Mouse (Mus musculus): ENCODE results near the gene Pakap. TPM values are rescaled to one million over a fixed set of nuclear protein-coding genes. Genes with fewer than 3 reads are reported as not detected.

The Pakap gene
- 7.1 TPM for polyA plus RNA-seq (2012; fragmentation: generic; extraction: Trizol)
- long read RNA-seq, experiment 1, partial matches to known transcripts: 0 of 13 reads
- long read RNA-seq, experiment 1, other reads (novel, unspliced or antisense): 13 of 13 reads
- long read RNA-seq, experiment 2, partial matches to known transcripts: 202 of 270 reads
- long read RNA-seq, experiment 2, other reads (novel, unspliced or antisense): 68 of 270 reads

DNA sequence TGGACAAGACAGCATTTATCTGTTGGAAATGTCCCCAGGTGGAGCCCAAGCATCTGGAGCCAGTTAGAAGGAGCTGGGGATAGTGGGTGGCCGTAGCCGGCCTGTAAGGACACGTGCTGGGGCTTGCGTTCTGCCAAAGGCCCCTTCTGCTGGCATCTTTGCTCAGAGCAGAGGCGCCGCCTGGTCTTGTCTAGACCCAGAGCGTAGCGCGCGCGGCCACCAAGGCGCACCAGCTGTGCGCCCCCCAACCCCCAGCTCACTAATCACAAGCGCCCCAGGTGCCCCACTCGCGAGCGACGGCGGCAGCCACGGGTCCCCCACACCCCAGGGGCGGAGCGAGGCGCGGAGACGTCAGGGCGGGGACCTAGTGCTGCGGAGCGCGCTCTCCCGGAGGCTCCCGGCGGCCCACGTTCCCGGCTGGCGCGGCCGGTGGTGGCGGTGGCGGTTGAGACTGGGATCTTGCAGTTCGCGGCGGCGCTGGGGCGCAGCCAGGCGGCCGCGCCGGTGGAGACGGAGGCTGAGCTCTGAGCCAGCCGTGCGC is at the start of gene Pakap:
TSS of gene Pakap (plus strand) at position 514 of the 541 bp plus-strand sequence.
- Histone ChIP-seq H3K27me3 (ENCODE audit: control insufficient read depth, insufficient read depth, insufficient read length) (no peaks in the 10 kb centered on the region), H3K4me3 (ENCODE audit: insufficient read depth, poor library complexity, severe bottlenecking) (peak within 1 kb of the TSS; percentile 60), H3ac (ENCODE audit: control insufficient read depth, insufficient read length, low read depth) (peak within 1 kb of the TSS; percentile 80), H3K36me3 (ENCODE audit: control insufficient read depth, insufficient read depth) (no peaks in the 10 kb centered on the region), H3K79me2 (ENCODE audit: control insufficient read depth, insufficient read depth) (peaks cover 45% of the 10 kb centered on the region), H3K79me3 (ENCODE audit: low read depth) (peaks cover 28% of the 10 kb centered on the region)
- TF ChIP-seq MAX (IDR thresholded peaks at IDR 0.05) (peak; percentile 26), CEBPB (IDR thresholded peaks at IDR 0.05; ENCODE audit: low read depth) (no peak), CTCF (IDR thresholded peaks at IDR 0.05; ENCODE audit: control insufficient read depth, insufficient read depth, insufficient read length) (peak; percentile 23), USF1 (IDR thresholded peaks at IDR 0.05; ENCODE audit: low read depth) (peak; percentile 55)

DNA sequence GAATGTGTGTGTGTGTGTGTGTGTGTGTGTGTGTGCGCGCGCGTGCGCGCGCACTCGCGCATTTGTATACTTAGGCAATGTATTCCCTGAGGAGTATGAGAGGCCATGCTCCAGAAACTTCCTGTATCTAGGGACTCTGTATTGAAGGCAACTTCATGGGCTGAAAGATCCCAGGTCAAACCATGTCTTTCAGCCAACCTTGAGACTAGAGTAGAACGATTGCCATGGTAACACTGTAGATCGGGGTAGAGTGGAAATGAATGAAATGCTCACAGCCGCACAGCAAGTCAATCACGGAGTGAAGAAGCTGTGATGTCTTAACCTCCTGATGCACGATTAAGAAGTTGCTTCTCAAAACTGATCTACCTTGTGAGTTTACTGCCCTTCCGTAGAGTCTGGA is 44.5 kb upstream of the Pakap start:
- H3K4me3 ChIP-seq (ENCODE audit: insufficient read depth, poor library complexity, severe bottlenecking): no peak overlapping the region
- no peaks in the 10 kb centered on the region for H3K79me2 ChIP-seq (ENCODE audit: control insufficient read depth, insufficient read depth)
- TF ChIP-seq FOSL1 (IDR thresholded peaks at IDR 0.05; ENCODE audit: insufficient read depth, low read length, poor library complexity, severe bottlenecking) (no peak), MYOG (IDR thresholded peaks at IDR 0.05; ENCODE audit: control insufficient read depth, extremely low read depth, insufficient read length) (no peak), MYOD1 (IDR thresholded peaks at IDR 0.05; ENCODE audit: control insufficient read depth, insufficient read length, low read depth) (no peak), MAX (IDR thresholded peaks at IDR 0.05) (no peak), CEBPB (IDR thresholded peaks at IDR 0.05; ENCODE audit: low read depth) (no peak), CTCF (IDR thresholded peaks at IDR 0.05; ENCODE audit: control insufficient read depth, insufficient read depth, insufficient read length) (no peak), USF1 (IDR thresholded peaks at IDR 0.05; ENCODE audit: low read depth) (no peak)
- H3ac ChIP-seq (ENCODE audit: control insufficient read depth, insufficient read length, low read depth): no peak overlapping the region
- no peaks in the 10 kb centered on the region for H3K79me3 ChIP-seq (ENCODE audit: low read depth)
- no peaks in the 10 kb centered on the region for H3K36me3 ChIP-seq (ENCODE audit: control insufficient read depth, insufficient read depth)
- H3K27me3 ChIP-seq (ENCODE audit: control insufficient read depth, insufficient read depth, insufficient read length): no peaks in the 10 kb centered on the region

DNA sequence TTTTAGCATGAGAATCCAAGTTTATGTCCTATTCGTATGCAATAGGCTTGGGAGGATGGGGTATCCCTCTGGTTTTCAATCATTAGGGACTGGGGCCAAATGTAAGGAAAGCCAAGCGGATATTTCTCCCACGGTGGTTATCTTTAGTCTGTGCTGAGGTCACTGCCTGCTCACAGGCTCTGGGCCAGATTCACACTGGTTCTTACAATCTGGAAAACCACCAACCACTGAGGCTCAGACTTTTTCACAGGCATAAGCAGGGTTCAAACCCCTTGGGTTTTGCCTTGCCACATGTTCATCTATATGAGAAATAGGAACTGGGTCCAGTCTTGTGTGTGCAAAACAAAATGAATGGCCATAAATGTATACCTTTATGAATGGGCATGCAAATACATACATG is 43.5 kb upstream of the Pakap start:
- no peak overlapping the region for H3K4me3 ChIP-seq (ENCODE audit: insufficient read depth, poor library complexity, severe bottlenecking)
- H3K79me2 ChIP-seq (ENCODE audit: control insufficient read depth, insufficient read depth): no peaks in the 10 kb centered on the region
- H3K79me3 ChIP-seq (ENCODE audit: low read depth): no peaks in the 10 kb centered on the region
- no peaks in the 10 kb centered on the region for H3K27me3 ChIP-seq (ENCODE audit: control insufficient read depth, insufficient read depth, insufficient read length)
- no peak overlapping the region for H3ac ChIP-seq (ENCODE audit: control insufficient read depth, insufficient read length, low read depth)
- no peak for TF ChIP-seq MAX (IDR thresholded peaks at IDR 0.05)
- no peak for TF ChIP-seq MYOG (IDR thresholded peaks at IDR 0.05; ENCODE audit: control insufficient read depth, extremely low read depth, insufficient read length)
- no peak for TF ChIP-seq CTCF (IDR thresholded peaks at IDR 0.05; ENCODE audit: control insufficient read depth, insufficient read depth, insufficient read length)
- TF ChIP-seq FOSL1 (IDR thresholded peaks at IDR 0.05; ENCODE audit: insufficient read depth, low read length, poor library complexity, severe bottlenecking): no peak
- no peak for TF ChIP-seq CEBPB (IDR thresholded peaks at IDR 0.05; ENCODE audit: low read depth)
- no peak for TF ChIP-seq MYOD1 (IDR thresholded peaks at IDR 0.05; ENCODE audit: control insufficient read depth, insufficient read length, low read depth)
- H3K36me3 ChIP-seq (ENCODE audit: control insufficient read depth, insufficient read depth): no peaks in the 10 kb centered on the region

DNA sequence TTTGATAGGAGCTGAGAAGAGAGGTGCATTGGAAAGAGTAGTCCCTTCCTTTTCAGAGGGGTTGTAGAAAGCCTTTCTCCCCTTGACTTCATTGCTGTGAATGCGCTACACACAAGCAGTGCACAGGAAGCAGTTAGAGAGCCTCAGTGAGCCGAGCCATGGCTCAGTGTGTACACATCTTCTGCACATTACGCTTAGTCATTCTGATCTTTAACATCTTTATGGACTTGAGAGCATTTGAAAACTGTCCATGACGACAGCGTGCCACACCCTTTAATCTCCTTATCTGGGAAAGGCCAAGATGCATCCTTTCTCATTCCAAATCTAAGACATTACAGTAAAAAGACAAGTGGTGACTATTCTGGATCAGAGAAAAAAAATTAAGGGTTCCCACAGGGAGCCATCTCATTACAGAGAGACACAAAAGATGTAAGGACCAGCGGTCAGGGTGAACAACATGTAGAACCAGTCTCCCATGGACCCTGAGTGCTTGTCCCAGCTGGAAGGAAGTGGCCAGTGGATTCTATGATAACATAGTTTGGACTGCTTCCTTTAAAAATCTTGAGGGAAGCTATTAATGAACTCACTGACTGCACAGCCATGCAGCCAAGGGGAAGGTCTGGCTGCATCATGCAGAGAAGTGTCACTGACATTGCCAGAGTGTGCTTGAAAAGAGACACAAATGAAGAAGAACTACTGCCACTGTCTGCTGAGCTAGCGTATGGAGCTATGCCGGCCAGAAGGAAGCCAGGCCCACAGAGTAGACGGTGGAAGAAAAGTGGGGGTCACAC is 42.6 kb upstream of the Pakap start:
- Histone ChIP-seq H3K79me3 (ENCODE audit: low read depth) (no peaks in the 10 kb centered on the region), H3K36me3 (ENCODE audit: control insufficient read depth, insufficient read depth) (no peaks in the 10 kb centered on the region), H3ac (ENCODE audit: control insufficient read depth, insufficient read length, low read depth) (no peak overlapping the region), H3K27me3 (ENCODE audit: control insufficient read depth, insufficient read depth, insufficient read length) (no peaks in the 10 kb centered on the region), H3K79me2 (ENCODE audit: control insufficient read depth, insufficient read depth) (no peaks in the 10 kb centered on the region), H3K4me3 (ENCODE audit: insufficient read depth, poor library complexity, severe bottlenecking) (no peak overlapping the region)
- TF ChIP-seq MYOD1 (IDR thresholded peaks at IDR 0.05; ENCODE audit: control insufficient read depth, insufficient read length, low read depth) (no peak), CTCF (IDR thresholded peaks at IDR 0.05; ENCODE audit: control insufficient read depth, insufficient read depth, insufficient read length) (no peak), CEBPB (IDR thresholded peaks at IDR 0.05; ENCODE audit: low read depth) (no peak), MAX (IDR thresholded peaks at IDR 0.05) (no peak), USF1 (IDR thresholded peaks at IDR 0.05; ENCODE audit: low read depth) (no peak), FOSL1 (IDR thresholded peaks at IDR 0.05; ENCODE audit: insufficient read depth, low read length, poor library complexity, severe bottlenecking) (no peak), MYOG (IDR thresholded peaks at IDR 0.05; ENCODE audit: control insufficient read depth, extremely low read depth, insufficient read length) (no peak)

DNA sequence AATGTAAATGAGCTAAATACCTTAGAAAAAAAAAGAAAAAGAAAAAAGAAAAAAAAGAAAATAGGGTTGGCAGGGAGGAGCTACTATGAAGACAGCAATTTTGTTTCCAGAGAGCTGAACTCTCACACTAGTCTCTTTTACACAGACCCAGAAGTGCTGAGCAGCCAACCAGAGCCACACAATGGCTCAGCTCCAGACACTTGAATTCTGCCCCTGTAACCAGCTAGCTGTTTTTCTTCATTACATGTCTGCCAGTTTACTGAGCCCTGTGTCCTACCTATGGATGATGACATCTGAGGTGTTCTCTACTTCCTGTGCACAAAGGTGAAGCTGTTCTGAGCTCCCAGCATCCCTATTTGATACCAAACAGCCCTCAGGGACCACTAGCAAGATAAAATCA is 39.7 kb upstream of the Pakap start:
- H3K4me3 ChIP-seq (ENCODE audit: insufficient read depth, poor library complexity, severe bottlenecking): no peak overlapping the region
- H3K79me2 ChIP-seq (ENCODE audit: control insufficient read depth, insufficient read depth): no peaks in the 10 kb centered on the region
- no peaks in the 10 kb centered on the region for H3K79me3 ChIP-seq (ENCODE audit: low read depth)
- H3ac ChIP-seq (ENCODE audit: control insufficient read depth, insufficient read length, low read depth): no peak overlapping the region
- no peaks in the 10 kb centered on the region for H3K36me3 ChIP-seq (ENCODE audit: control insufficient read depth, insufficient read depth)
- H3K27me3 ChIP-seq (ENCODE audit: control insufficient read depth, insufficient read depth, insufficient read length): no peaks in the 10 kb centered on the region
- TF ChIP-seq MAX (IDR thresholded peaks at IDR 0.05) (no peak), MYOG (IDR thresholded peaks at IDR 0.05; ENCODE audit: control insufficient read depth, extremely low read depth, insufficient read length) (no peak), FOSL1 (IDR thresholded peaks at IDR 0.05; ENCODE audit: insufficient read depth, low read length, poor library complexity, severe bottlenecking) (no peak), CTCF (IDR thresholded peaks at IDR 0.05; ENCODE audit: control insufficient read depth, insufficient read depth, insufficient read length) (no peak), MYOD1 (IDR thresholded peaks at IDR 0.05; ENCODE audit: control insufficient read depth, insufficient read length, low read depth) (no peak), CEBPB (IDR thresholded peaks at IDR 0.05; ENCODE audit: low read depth) (no peak), USF1 (IDR thresholded peaks at IDR 0.05; ENCODE audit: low read depth) (no peak)
